Mouse (Mus musculus): ENCODE data around the gene Ifitm2.

GRCm38 (mm10) chr7:140975465-140975864, 19.7 kb upstream of the Ifitm2 start:
- TF ChIP-seq MAFK (IDR thresholded peaks at IDR 0.05; ENCODE audit: insufficient read depth, low read depth, low read length): no peak
- no peak for TF ChIP-seq ZC3H11A (IDR thresholded peaks at IDR 0.05; ENCODE audit: borderline replicate concordance, low read depth, low read length)
- no peak for TF ChIP-seq HCFC1 (IDR thresholded peaks at IDR 0.05; ENCODE audit: borderline replicate concordance, insufficient read depth, low read length)
